Mouse (Mus musculus): ENCODE measurements around the gene Kcnn3.

The Kcnn3 gene

DNA sequence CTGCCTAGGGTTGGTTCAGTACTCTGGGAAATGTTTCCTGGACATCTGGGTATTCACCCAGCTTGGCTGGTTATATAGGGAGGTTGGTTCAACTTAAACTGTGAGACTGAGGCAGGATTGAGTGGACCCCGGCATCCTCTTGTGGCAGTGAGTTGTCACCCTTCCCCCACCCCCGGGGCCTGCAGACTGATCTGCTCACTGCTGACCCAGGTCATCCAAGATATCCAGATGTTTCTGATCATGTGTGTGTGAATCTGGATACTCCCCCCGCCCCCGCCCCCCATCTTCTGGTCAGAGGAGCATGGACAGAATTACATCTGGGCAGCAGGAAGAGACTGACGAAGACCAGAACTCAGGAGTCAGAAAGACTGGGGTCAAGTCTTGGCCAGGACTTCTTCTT lies 45.4 kb downstream of the Kcnn3 start:
- in situ Hi-C loops (cut with MboI, MseI), result no loop called here

DNA sequence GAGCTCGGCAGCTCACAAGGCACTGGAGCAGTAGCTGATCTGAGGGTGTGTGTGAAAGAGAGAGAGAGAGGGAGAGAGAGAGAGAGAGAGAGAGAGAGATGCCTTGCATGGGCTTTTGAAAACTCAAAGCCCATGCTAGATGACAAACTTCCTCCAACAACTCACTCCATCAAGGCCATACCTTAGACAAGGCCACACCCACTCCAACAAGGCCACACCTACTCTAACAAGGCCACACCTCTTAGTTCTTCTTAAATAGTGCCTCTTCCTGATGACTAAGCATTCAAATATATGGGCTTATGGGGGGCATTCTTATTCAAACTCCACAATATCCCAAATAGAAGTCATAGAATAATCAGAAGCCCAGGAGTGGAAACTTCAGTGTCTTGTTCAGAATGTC lies 49.1 kb downstream of the Kcnn3 start:
- in situ Hi-C loops (cut with MboI, MseI), result no loop called here

- in situ Hi-C loops (cut with MboI, MseI), result no loop called here
Measured at GRCm38 (mm10) chr3:89569707-89570324, 49.9 kb downstream of the Kcnn3 start.

GRCm38 (mm10) chr3:89570362-89570761 lies 50.4 kb downstream of the Kcnn3 start:
- in situ Hi-C loops (cut with MboI, MseI), result no loop called here

GRCm38 (mm10) chr3:89574260-89574659 lies 54.3 kb downstream of the Kcnn3 start:
- in situ Hi-C loops (cut with MboI, MseI), result no loop called here

DNA sequence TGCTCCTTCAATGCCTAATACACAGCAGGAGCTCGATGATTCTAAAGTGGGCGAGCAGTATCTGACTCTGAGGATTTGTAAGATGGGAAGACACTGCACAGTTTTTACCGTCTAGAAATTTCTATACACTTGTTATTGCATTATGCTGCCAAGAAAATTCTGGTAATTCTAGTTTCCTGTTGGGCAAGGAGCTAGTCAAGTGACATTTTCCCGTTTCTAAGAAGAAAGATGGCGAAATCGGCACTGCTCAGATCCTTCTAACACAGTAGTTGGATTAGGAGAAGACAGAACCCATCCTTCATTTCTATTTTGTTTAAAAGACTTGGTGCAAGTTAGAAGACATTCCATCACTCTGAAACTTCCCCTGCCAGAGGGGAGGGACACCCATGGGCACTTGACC lies 56.4 kb downstream of the Kcnn3 start:
- in situ Hi-C loops (cut with MboI, MseI), result no loop called here

GRCm38 (mm10) chr3:89577154-89577553 lies 57.2 kb downstream of the Kcnn3 start:
- in situ Hi-C loops (cut with MboI, MseI), result no loop called here

GRCm38 (mm10) chr3:89578083-89578482 lies 58.1 kb downstream of the Kcnn3 start:
- in situ Hi-C loops (cut with MboI, MseI), result no loop called here

- in situ Hi-C loops (cut with MboI, MseI), result no loop called here
Measured at GRCm38 (mm10) chr3:89578803-89579202, 58.8 kb downstream of the Kcnn3 start.

DNA sequence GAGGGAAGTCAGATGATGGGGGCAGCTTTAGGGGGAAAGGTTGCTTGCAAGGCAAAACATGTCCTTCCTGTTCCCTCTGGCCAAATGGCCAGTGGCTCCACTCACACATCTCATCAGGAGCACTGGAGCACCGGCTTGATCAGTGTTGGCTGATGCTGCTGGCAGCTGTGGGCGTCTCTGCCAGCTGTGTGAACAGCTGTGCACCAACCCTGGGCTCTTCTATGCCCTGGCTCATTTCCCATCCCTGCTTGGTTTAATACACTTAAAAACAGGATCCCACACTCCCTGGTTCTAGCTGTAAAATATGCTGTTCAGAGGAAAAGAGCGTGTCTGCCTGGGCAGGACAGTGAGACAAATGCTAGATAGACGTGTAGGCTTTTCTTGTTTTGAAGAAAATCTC lies 64.3 kb downstream of the Kcnn3 start:
- in situ Hi-C loops (cut with MboI, MseI), result no loop called here

GRCm38 (mm10) chr3:89588436-89588835 lies 68.5 kb downstream of the Kcnn3 start:
- in situ Hi-C loops (cut with MboI, MseI), result no loop called here

GRCm38 (mm10) chr3:89589321-89589720 lies 69.4 kb downstream of the Kcnn3 start:
- in situ Hi-C loops (cut with MboI, MseI), result no loop called here

- in situ Hi-C loops (cut with MboI, MseI), result no loop called here
Measured at GRCm38 (mm10) chr3:89590386-89590785, 70.4 kb downstream of the Kcnn3 start.

- in situ Hi-C loops (cut with MboI, MseI), result no loop called here
Measured at GRCm38 (mm10) chr3:89591461-89591860, 71.5 kb downstream of the Kcnn3 start.

DNA sequence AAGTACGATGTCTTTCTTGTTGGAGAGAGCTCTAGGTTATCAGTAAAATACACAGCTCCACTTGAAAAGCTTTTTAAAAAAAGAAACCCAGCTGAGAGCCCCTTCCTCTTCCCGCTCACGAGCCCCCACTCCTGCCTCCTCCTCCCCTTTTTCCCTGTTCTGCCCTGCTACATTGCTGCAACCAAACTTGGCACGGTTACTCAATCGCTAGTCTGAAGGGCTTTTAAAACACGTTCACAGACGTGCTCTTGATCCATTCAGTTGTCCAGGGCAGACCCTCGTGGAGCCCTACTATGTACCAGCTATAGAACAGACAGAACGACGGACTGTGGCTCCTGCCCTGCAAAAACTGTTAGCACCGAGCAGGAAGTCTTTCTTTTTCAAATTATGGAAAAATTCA lies 72.8 kb downstream of the Kcnn3 start:
- in situ Hi-C loops (cut with MboI, MseI), result no loop called here

GRCm38 (mm10) chr3:89593524-89593923 lies 73.6 kb downstream of the Kcnn3 start:
- in situ Hi-C loops (cut with MboI, MseI), result no loop called here

GRCm38 (mm10) chr3:89598361-89598760 lies 78.4 kb downstream of the Kcnn3 start:
- in situ Hi-C loops (cut with MboI, MseI), result no loop called here

DNA sequence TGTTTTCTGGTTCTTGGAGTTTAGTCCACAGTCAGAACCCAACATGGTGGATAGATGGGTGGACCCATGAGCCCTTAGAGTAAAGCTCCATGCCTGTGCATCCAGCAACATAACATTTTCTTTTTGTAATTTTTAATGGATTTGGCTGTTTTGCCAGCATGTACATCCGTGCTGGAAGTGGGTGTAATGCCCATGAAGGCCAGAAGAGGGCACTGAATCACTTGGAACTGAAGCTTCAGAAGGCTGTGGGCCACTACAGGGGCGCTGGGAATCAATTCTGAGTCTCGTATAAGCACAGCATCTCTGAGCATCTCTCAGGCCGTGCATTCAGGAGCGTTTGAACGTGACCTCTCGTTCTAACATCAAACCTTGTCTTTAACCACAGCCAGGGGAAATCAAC lies 79.0 kb downstream of the Kcnn3 start:
- in situ Hi-C loops (cut with MboI, MseI), result no loop called here

DNA sequence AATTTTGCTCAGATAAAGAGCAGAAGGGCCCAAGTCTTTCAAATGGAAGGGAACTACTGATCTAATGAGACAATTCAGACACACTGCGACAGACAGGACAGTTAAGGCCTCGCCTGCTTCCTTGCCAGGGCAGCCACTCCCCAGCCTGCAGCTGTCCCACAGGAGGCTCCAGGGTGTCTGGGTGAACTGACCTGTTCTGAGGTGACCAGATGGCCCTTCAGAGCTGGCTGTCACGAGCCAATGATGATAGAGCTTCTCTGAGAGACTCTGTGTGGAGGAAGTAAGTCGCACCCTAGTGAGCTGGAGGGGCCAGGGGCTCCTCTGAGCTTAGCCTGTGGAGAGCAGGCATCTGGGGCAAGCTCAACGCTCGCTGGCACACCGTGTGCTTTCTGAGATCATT lies 81.1 kb downstream of the Kcnn3 start:
- in situ Hi-C loops (cut with MboI, MseI), result no loop called here

DNA sequence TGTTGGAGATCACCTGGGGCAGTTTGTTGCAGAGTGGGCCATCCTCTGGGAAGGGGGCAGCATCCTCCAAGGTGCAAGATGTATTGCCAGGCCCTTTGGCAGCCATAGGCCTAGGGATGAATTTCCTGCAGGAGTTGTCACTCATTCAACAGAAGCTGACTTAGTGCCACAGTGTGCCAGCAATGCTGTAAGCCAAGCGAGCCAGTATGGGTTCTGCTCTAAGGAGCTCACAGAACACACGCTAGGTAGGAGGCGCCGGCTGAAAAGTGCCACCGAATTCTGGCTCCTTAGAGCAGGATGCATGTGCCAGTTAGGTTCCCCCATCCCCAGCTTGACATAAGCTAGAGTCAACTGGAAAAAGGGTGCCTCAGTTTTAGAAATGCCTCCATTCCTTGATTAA lies 83.3 kb downstream of the Kcnn3 start:
- in situ Hi-C loops (cut with MboI, MseI), result no loop called here

DNA sequence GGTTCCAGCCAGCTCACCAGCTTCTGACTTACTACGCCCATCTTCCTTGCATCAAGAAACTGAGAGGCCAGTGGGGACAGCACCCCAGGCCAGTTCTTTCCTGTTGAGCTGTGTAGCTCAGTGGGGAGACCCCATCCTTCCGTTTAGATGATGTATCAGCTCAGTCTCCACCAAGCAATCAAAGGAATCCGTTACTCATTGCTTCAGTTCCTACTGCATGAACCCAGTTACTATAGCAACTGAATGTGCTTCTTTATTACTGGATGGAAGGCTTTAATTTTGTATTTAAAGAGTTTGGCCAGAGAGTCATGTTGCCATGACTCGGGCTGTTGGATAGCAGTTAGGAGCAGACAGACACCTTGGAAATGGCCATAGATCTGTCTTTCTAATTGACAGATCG lies 85.3 kb downstream of the Kcnn3 start:
- in situ Hi-C loops (cut with MboI, MseI), result no loop called here

DNA sequence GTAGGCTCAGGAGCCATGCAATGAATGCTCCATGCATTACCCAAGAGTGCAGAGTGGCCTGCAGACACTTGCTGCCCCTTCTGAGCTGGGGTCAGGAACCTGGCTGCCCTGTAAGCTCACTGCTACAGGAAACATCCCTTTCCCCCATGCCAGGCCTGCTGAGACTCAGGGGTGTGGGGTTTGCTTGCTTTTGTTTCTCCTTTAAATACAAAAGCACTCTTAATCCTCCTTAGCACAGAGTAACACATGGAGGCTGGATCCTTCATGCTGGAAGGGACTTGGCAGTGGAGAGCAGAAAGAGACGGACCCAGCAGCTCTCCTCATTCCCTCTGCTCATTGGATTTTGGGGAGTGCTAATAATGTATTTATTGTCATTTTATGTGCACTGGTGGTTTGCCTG lies 87.4 kb downstream of the Kcnn3 start:
- in situ Hi-C loops (cut with MboI, MseI), result no loop called here

- in situ Hi-C loops (cut with MboI, MseI), result no loop called here
Measured at GRCm38 (mm10) chr3:89612048-89612447, 92.1 kb downstream of the Kcnn3 start.
